Mouse (Mus musculus) neural tube, postnatal 0 days (tissue): ENCODE results near the gene Sema3g. TPM values are rescaled to one million over a fixed set of nuclear protein-coding genes. Genes with fewer than 3 reads are reported as not detected.

ENCODE experiments used
- polyA plus RNA-seq: library from polyadenylated mRNA; unstranded; fragments of >200 nt; fragmentation: Nextera tagmentation; extraction: Ambion mirVana; gene quantifications from 2 replicates; pipeline ENCODE4 v1.2.1, GENCODE M21; 2015

Sema3g gene
- 0.39 and 0.48 TPM in 2 replicates for polyA plus RNA-seq

DNA sequence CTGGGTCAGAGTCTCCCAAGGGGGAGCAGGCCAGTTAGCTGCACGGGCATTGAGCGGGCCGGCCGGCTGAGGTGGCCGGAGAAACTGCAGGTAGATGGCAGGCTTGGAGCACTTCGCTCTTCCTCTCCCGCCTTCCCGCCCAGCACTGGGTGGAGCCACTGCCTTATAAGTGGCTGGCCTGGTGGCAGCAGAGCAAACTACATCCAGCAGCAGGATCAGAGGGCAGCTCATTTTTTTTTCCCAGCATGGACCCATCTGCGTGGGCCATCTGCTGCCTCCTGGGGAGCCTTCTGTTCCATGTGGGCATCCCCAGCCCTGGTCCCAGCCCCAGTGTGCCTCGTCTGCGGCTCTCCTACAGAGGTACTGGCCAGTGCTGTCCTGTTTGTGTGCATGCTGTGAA lies at the start of gene Sema3g:
TSS of gene Sema3g (plus strand) at position 195 of the 400 bp plus-strand sequence.

DNA sequence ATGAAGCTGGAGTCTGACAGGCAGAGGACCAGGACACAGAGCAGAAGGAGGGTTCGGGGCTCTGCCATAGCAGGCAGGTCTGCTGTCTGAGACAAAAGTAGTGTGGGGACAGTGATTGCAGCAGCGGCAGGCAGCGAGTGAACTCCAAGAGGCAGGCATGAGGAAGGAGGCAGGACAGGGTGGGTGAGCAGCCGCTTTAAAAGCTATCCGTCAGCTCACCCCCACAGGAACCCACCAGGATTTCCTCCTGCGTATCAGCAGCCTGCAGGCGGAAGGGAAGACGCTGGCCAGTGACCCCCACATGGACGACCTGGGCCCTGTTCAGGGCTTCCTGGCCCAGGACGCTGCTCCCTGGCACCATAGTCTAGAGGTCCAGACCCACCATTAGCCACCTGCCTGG lies 49.2 kb upstream of the Sema3g start, which contains the start of gene Stab1:
TSS of gene Stab1 (minus strand) at position 217 of the 400 bp plus-strand sequence.

DNA sequence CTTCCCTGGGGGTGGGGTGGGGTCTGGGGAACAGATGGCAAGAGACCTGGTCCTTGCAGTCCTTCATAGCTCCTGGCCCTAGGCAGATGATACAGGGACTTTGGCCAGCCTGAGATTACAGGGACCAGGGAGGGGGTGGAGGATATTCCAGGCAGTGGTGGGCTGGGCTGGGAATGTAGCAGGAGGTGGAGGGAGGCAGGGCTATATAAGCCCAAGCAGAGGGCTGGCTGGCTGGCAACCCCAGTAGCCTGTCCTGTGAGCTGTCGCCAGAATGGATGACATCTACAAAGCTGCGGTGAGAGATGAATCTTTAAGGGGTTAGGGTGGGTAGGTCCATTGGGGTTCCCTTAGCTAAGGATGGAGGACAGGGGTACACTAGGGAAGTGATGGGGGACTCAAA lies 9.6 kb upstream of the Sema3g start, which contains the start of gene Tnnc1:
TSS of gene Tnnc1 (plus strand) at position 229 of the 400 bp plus-strand sequence.

DNA sequence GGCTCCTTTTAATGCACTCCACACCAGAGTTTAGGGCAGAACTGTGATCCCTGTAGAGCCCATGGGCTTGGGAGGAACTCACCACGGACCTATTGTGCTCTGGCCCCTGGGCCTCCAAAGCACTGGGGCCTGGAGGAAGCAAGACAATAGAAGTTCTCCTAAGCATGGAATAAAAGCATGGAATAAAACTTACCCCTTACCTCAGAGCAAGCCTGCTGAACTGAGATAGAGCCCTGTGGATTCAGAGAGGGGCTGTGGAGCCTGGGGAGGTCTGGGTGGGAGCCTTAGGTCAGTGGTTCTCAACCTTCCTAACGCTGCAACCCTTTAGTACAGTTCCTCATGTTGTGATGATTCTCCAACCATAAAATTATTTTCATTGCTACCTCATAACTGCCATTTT lies 814 bp upstream of the Sema3g start, which contains the start of gene Nisch:
TSS of gene Nisch (minus strand) at position 101 of the 400 bp plus-strand sequence.

DNA sequence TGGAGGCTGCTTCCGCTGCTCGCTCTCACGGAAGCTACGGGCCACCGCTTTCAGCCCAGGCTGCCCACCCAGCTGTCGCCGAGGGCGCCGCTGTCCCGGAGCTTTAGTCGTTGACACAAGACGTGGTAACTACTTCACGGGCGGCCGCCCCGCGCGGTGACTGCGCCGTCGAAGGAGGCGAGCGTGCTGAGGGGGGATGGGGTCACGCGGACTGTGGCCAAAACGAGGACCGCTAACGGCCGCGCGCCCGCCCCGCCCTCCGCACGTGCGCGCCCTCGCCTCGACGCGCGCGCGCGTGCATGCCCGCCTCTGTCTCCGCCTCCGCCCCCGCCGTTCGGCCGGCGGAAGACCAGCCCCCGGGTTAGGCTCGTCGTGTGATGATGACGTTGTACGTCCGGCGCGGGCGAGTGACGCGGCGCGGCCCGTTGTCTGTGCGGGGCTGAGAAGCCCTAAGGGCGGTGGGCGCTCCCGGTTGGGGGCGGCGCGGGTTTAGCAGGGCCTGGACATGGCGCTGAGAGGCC lies 33.5 kb downstream of the Sema3g start, which contains the start of the genes Phf7 and Bap1:
TSS of gene Phf7 (minus strand) at position 234 of the 521 bp plus-strand sequence.
TSS of gene Bap1 (plus strand) at position 367 of the 521 bp plus-strand sequence.

Other genes starting within 250 kb of the Sema3g start
- gene Glt8d1, start 216.5 kb upstream of the Sema3g start, polyA plus RNA-seq: 46.2 and 49.6 TPM in 2 replicates
- gene Spcs1, start 216.2 kb upstream of the Sema3g start, polyA plus RNA-seq: 435 and 488 TPM in 2 replicates
- gene Pbrm1, start 198.7 kb upstream of the Sema3g start, polyA plus RNA-seq: 72.5 and 77.0 TPM in 2 replicates
- 46.8 and 51.4 TPM in 2 replicates for gene Gnl3, start 198.7 kb upstream of the Sema3g start, polyA plus RNA-seq
- gene Smim4, start 88.9 kb upstream of the Sema3g start, polyA plus RNA-seq: 63.0 and 75.6 TPM in 2 replicates
- 128 and 139 TPM in 2 replicates for gene Nt5dc2, start 86.8 kb upstream of the Sema3g start, polyA plus RNA-seq
- 13.3 and 15.1 TPM in 2 replicates for gene Stab1, start 49.2 kb upstream of the Sema3g start, polyA plus RNA-seq
- 4.8 and 5.0 TPM in 2 replicates for gene Tnnc1, start 9.5 kb upstream of the Sema3g start, polyA plus RNA-seq
- gene Nisch, start 914 bp upstream of the Sema3g start, polyA plus RNA-seq: 204 and 249 TPM in 2 replicates
- 8.2 and 10.3 TPM in 2 replicates for gene Phf7, start 33.5 kb downstream of the Sema3g start, polyA plus RNA-seq
- 74.3 and 86.2 TPM in 2 replicates for gene Bap1, start 33.6 kb downstream of the Sema3g start, polyA plus RNA-seq
- 1.4 and 1.8 TPM in 2 replicates for gene Dnah1, start 106.0 kb downstream of the Sema3g start, polyA plus RNA-seq
- gene Capn7, start 118.8 kb downstream of the Sema3g start, polyA plus RNA-seq: 46.2 and 48.0 TPM in 2 replicates
- 123 and 144 TPM in 2 replicates for gene Sh3bp5, start 218.2 kb downstream of the Sema3g start, polyA plus RNA-seq